Mouse (Mus musculus): ENCODE measurements around the gene Fhl2.

DNA sequence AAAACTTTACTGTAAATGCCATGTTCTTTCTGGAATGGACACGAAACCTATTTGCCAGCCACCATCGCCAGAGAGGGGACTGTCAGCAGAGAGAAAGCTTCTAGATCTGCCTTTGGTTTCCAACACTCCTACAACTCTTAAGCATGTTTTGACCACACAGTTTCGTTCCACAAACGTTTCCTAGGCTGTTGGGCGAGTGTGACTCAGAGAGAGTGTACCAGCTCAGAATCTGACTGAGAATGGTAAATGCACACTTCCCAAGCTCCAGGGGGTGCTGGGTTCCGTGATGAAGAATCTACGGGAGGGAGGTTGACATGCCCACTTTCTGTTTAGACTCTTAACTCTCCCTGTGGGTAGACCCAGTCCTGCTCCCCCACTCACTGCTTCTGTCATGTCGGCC is 5.7 kb downstream of the Fhl2 start:
- TF ChIP-seq TAL1 (conservative IDR thresholded peaks at IDR 0.05; ENCODE audit: low read depth, low read length) (no peak), GATA1 (IDR thresholded peaks at IDR 0.05; ENCODE audit: borderline replicate concordance, low read length) (no peak), CTCF (IDR thresholded peaks at IDR 0.05; ENCODE audit: low read depth, low read length) (no peak)

Data from G1E (cell line).